Mouse (Mus musculus): ENCODE measurements around the gene Lgals3.
A peak's percentile ranks its signal among the peaks of the same experiment; 100 is the strongest.

The Lgals3 gene

GRCm38 (mm10) chr14:47369741-47370140 is 2.2 kb downstream of the Lgals3 start:
- DNase-seq (ENCODE audit: low spot score in 2 of 2): no peak

GRCm38 (mm10) chr14:47370790-47371189 is 3.2 kb downstream of the Lgals3 start:
- DNase-seq (ENCODE audit: low spot score in 2 of 2): no peak

DNA sequence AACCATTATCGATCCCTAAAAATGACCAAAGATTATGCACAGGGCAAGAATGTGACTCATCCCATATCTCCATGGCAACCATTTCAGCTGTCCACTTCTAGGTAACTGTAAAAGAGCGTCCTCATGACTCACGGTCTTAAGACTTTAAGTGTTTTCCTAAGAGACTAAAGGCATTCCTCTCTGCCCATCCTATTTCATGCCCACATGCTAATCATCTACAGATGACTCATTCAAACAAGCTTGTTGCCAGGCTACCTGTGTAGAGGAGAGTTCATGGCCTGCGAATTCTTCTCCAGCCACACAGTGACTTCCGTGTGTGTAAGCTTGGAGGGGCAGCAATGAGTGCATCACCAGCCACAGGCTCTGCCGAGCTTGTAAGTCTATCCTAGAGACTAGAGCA is 4.1 kb downstream of the Lgals3 start:
- DNase-seq (ENCODE audit: low spot score in 2 of 2): no peak

- DNase-seq (ENCODE audit: low spot score in 2 of 2): peak; percentile 35 to 57
Observed at GRCm38 (mm10) chr14:47373728-47374678, 6.5 kb downstream of the Lgals3 start.

- no peak for DNase-seq (ENCODE audit: low spot score in 2 of 2)
Observed at GRCm38 (mm10) chr14:47376526-47376925, 9.0 kb downstream of the Lgals3 start.

- DNase-seq (ENCODE audit: low spot score in 2 of 2): no peak
Observed at GRCm38 (mm10) chr14:47378336-47378735, 10.8 kb downstream of the Lgals3 start.

- no peak for DNase-seq (ENCODE audit: low spot score in 2 of 2)
Observed at GRCm38 (mm10) chr14:47383911-47384310, 16.4 kb downstream of the Lgals3 start.

GRCm38 (mm10) chr14:47384653-47385052 is 17.1 kb downstream of the Lgals3 start:
- no peak for DNase-seq (ENCODE audit: low spot score in 2 of 2)

GRCm38 (mm10) chr14:47386125-47386524 is 18.6 kb downstream of the Lgals3 start:
- no peak for DNase-seq (ENCODE audit: low spot score in 2 of 2)

DNA sequence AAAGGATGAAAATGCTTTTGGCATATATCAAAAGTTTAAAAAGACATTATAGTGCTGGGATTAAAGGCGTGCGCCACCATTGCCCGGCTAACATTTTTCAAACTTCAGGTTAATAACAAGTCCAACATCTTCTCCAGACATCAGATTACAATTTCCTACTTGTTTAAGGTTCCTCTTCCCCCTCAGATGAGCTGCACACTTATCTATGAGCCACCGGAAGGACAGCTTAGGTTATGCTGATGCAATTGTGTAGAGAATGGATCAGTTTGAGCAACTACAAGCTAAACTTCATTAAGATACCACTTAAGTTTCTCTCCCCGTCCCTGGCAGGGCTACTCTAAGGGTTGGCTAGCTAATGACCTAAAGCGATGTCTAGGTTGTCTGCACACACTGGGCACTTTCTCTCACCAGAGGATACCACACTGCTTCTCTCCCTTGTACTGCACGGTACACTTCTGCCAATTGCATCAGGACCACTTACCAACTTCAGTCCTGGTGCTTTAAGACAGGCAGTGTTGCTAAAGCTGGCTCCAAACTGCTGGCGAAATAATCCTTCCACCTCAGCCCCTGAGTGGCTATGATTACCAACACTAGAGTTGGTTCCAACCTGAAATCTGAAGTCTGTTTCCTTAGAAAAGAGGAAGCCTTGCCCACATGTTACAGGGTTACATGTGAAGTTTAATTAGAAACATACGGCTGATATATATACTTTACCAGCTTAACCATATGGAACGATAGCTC is 26.0 kb downstream of the Lgals3 start:
- DNase-seq (ENCODE audit: low spot score in 2 of 2): no peak

DNA sequence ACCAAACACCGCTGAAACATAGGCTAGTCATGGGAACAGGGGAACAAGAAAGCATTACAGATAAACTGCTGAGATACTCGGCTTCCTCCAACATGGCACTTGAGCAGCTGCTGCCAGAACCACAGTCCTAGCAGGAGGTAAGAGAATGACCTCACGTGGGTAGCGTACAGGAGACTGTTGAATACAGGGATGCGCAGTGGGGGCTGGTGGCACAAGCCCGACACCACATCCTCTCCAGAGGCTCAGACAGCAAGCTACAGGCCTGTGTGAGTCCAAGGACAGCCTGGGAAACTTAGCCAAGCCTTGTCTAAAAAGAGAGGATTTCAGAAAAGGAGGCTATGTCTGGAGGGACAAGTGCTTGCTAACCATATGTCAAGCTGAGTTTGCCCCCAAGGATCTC is 27.5 kb downstream of the Lgals3 start:
- DNase-seq (ENCODE audit: low spot score in 2 of 2): no peak

DNA sequence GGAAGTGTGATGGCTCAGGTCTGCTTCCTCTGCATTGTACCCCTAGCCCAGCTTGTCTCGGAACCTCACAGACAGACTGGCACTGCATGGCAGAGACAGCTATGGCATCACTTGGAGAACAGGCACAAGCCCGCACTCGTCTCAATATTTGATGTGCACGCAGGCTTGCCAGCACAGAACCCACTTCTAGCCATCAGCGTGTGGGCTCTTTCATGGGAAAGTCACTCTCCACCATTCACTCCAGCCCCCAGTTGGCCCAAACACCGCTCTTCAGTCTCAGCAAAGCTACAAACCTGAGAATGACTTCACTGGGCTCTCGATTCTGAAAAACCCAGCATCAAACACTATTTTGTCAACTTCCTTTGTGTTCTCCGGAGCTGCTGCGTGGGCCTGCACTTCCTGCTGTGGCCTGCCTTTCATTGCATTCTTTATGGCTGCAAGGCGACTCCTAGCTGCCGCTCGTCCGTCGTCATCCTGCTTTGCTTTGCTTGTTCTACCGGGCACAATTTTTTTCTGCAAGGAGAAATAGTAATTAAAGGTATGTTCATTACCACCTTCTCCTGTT is 28.0 kb downstream of the Lgals3 start:
- DNase-seq (ENCODE audit: low spot score in 2 of 2): no peak

DNA sequence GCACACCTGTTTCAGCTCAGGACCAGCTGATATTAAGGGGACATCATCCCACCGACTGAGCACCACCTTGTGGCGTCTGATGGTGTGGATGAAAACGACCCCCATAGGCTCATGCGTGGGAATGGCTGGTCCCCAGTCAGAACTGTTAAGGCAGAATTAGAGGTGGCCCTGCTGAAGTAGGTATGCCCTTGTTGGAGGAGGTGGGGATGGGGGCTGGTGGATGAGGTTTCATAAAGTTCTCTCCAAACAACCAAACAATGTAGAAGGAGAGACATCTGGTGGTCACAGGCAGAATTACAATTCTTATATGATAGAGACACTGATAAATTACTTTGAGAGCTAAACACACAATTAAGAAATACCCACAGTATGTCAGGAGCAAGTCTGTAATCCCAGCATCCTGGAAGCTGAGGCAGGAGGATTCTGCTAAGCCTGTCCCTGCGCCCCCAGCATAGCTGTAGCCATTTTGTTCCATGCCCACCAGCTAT is 28.7 kb downstream of the Lgals3 start:
- DNase-seq (ENCODE audit: low spot score in 2 of 2): peak in 1 of 2 experiments; percentile 24

GRCm38 (mm10) chr14:47402735-47403134 is 35.2 kb downstream of the Lgals3 start:
- DNase-seq (ENCODE audit: low spot score in 2 of 2): no peak

DNA sequence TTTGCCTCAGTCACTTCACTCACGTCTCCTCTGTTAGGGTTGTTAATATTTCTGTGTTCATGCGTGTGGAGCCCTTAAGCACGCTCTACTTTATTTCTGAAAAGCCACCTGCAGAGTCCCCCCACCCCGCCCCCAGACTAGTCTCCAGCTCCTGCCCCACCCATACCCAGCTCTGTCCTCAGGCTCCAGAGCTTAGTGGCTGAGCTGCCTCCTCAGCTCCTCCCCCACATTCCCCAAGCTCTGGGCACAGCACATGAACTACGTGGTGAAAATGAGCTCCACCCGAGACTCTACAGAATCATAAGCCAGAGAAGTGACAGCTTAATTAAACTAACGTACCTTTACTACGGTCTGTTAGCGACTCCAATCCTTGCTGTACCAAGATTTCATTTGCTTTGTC is 38.4 kb downstream of the Lgals3 start:
- no peak for DNase-seq (ENCODE audit: low spot score in 2 of 2)

GRCm38 (mm10) chr14:47417346-47417745 is 49.8 kb downstream of the Lgals3 start:
- DNase-seq (ENCODE audit: low spot score in 2 of 2): no peak

DNA sequence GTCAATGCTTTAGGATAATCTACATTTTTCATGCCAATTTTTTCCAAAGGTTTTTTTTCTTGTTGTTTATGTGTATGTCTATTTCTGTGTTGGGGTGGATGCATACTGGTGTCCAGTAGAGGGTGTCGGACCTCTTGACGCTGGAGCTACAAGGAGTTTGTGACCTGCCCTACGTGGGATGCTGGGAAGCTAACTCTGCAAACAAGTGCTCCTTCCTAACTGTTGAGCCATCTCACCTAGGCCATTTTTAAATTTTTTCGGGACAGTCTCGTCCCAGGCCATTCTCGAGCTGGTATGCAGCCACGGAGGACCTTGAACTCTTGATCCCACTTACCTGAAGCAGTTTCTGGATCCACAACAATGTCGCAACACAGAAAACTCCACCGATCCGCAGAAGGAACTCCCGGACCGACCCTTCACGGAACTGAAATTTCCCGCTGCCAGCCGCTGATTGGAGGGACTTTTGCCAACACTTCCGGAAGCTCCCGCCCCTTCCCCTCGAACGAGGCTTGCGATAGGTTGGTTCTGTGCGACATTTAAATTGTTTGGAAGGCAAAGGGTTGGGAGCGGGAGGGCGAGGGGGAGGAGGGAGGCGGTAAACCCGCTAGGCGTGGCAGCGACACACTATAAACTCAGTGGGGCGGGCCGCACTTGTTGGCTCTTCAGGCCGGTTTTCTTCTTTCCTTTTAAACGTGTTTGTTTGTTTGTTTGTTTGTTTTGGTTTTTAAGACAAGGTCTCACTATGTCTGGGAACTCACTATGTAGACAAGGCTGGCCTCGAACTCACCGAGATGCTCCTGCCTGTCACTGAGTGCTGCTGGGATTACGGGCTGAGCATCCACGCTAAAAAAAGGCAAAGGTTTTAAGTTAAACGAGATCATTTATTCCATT is 50.5 kb downstream of the Lgals3 start, which contains the start of gene Dlgap5:
Gene Dlgap5 (minus strand): TSS at position 633 of the 891 bp plus-strand sequence.
- DNase-seq (ENCODE audit: low spot score in 2 of 2): peak; percentile 91 to 92

GRCm38 (mm10) chr14:47418666-47418991 is 51.1 kb downstream of the Lgals3 start:
- peak in 1 of 2 experiments; percentile 4 for DNase-seq (ENCODE audit: low spot score in 2 of 2)

DNA sequence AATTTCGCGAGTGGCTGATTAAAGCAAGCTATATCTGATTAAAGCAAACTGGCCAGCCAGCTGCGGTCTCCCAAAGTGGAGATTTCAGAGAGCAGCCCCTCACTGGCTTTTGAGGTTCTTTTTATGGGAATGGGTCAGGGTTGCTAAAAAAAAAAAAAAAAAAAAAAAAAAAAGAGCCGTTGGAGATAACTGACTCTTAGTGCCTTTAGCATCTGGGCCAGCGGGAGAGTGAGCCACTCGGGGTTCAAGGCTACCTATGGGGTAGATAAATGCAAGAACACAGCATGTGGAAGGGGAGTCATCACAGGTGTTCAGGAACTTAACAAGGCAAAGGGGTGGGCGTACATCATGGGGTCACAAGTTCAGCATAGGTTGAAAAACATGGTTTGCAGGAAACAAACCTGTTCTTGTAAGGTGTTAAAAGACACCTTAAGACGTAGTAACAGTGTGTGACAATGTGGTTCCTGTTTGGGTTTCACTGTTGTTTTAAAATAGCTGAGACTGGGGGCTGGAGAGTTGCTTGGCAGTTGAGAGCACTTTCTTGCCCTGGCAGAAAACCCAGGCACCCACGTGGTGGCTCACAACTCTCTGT is 51.6 kb downstream of the Lgals3 start:
- DNase-seq (ENCODE audit: low spot score in 2 of 2): no peak

- no peak for DNase-seq (ENCODE audit: low spot score in 2 of 2)
Observed at GRCm38 (mm10) chr14:47419723-47420276, 52.2 kb downstream of the Lgals3 start.

GRCm38 (mm10) chr14:47421606-47422005 is 54.1 kb downstream of the Lgals3 start:
- no peak for DNase-seq (ENCODE audit: low spot score in 2 of 2)

Data from heart, adult 9 months (tissue).